Mouse (Mus musculus) MEL (cell line): Measurements from ENCODE around the gene Nxpe5. TPM values are rescaled to one million over a fixed set of nuclear protein-coding genes. Genes with fewer than 3 reads are reported as not detected.

Source experiments
- DNase-seq: peaks from one replicate; pipeline ENCODE4 v3.0.0; 2011; ENCODE audit warnings: low read depth, low spot score
- H3K27ac ChIP-seq: 2 replicates; pipeline ENCODE4 v1.5.1; 2012; ENCODE audit warnings: low read depth, mild to moderate bottlenecking, control low read depth, low read length, moderate library complexity; ENCODE audit not compliant: control insufficient read depth
- H3K27me3 ChIP-seq, 2 experiments: fragments of 150-350 bp in 1 of 2; sonication (generic) in 1 of 2; 2 replicates each; pipeline ENCODE4 v1.6.1; 2012; ENCODE audit warnings: low read length in 2 of 2, mild to moderate bottlenecking in 2 of 2, improper control_type of control experiment in 1 of 2, moderate library complexity in 1 of 2; ENCODE audit not compliant: insufficient read depth in 2 of 2, control insufficient read depth in 1 of 2
- H3K36me3 ChIP-seq, 2 experiments: 2 replicates each; pipeline ENCODE4 v1.6.1; 2012 to 2014; ENCODE audit warnings: low read length in 2 of 2, improper control_type of control experiment in 1 of 2, inconsistent platforms in 1 of 2, mild to moderate bottlenecking in 1 of 2; ENCODE audit not compliant: insufficient read depth in 2 of 2, control insufficient read depth in 1 of 2
- H3K4me1 ChIP-seq, 2 experiments: fragments of 150-350 bp in 1 of 2; sonication (generic) in 1 of 2; 2 replicates each; pipeline ENCODE4 v1.6.1; 2012; ENCODE audit warnings: low read length in 2 of 2, improper control_type of control experiment in 1 of 2, mild to moderate bottlenecking in 1 of 2; ENCODE audit not compliant: insufficient read depth in 2 of 2, control insufficient read depth in 1 of 2
- H3K4me3 ChIP-seq, 2 experiments: fragments of 150-350 bp in 1 of 2; sonication (generic) in 1 of 2; 2 replicates each; pipeline ENCODE4 v1.5.1; 2012; ENCODE audit warnings: low read depth in 2 of 2, low read length in 2 of 2, mild to moderate bottlenecking in 2 of 2, moderate library complexity in 2 of 2, control low read depth in 1 of 2, improper control_type of control experiment in 1 of 2; ENCODE audit not compliant: control insufficient read depth in 1 of 2, insufficient read depth in 1 of 2
- H3K79me2 ChIP-seq: 2 replicates; pipeline ENCODE4 v1.6.1; 2012; ENCODE audit warnings: mild to moderate bottlenecking, low read length, moderate library complexity; ENCODE audit not compliant: control insufficient read depth, poor library complexity, insufficient read depth
- H3K9ac ChIP-seq: 2 replicates; pipeline ENCODE4 v1.6.1; 2012; ENCODE audit warnings: low read depth, mild to moderate bottlenecking, control low read depth, low read length, moderate library complexity; ENCODE audit not compliant: control insufficient read depth, poor library complexity, severe bottlenecking
- H3K9me3 ChIP-seq: fragments of 150-350 bp; sonication (generic); replicated peaks from 2 replicates; pipeline ENCODE4 v1.6.1; 2012; ENCODE audit warnings: mild to moderate bottlenecking, low read length, improper control_type of control experiment, moderate library complexity; ENCODE audit not compliant: insufficient read depth
- BHLHE40 ChIP-seq: IDR thresholded peaks from 2 replicates; pipeline ENCODE4 v1.6.1; 2012; ENCODE audit warnings: low read depth, mild to moderate bottlenecking, inconsistent platforms, low read length, improper control_type of control experiment, borderline replicate concordance
- CTCF ChIP-seq, 3 experiments: IDR thresholded peaks in 2 of 3; conservative IDR thresholded peaks in 1 of 3; 2 replicates each; pipeline ENCODE4 v1.5.1; 2011 to 2012; ENCODE audit warnings: low read length in 3 of 3, low read depth in 2 of 3, mild to moderate bottlenecking in 2 of 3, improper control_type of control experiment in 1 of 3, inconsistent platforms in 1 of 3, mixed read lengths in 1 of 3, moderate library complexity in 1 of 3; ENCODE audit not compliant: control insufficient read depth in 1 of 3, insufficient read depth in 1 of 3, poor library complexity in 1 of 3, severe bottlenecking in 1 of 3
- EP300 ChIP-seq, 2 experiments: IDR thresholded peaks; 2 replicates each; pipeline ENCODE4 v1.6.1; 2011; ENCODE audit warnings: improper control_type of control experiment in 2 of 2, low read length in 2 of 2, low read depth in 1 of 2, mild to moderate bottlenecking in 1 of 2
- ETS1 ChIP-seq: IDR thresholded peaks from 2 replicates; pipeline ENCODE4 v1.6.1; 2012; ENCODE audit warnings: low read depth, mild to moderate bottlenecking, inconsistent platforms, low read length, improper control_type of control experiment, moderate library complexity
- GATA1 ChIP-seq: IDR thresholded peaks from 2 replicates; pipeline ENCODE4 v1.6.1; 2011; ENCODE audit warnings: low read depth, low read length, improper control_type of control experiment
- JUND ChIP-seq: IDR thresholded peaks from 2 replicates; pipeline ENCODE4 v1.6.1; 2011; ENCODE audit warnings: low read depth, mild to moderate bottlenecking, improper control_type of control experiment, low read length
- KAT2A ChIP-seq: conservative IDR thresholded peaks from 2 replicates; pipeline ENCODE4 v1.6.1; 2012; ENCODE audit warnings: low read depth, low read length, improper control_type of control experiment, inconsistent platforms
- MAFK ChIP-seq: IDR thresholded peaks from 2 replicates; pipeline ENCODE4 v1.6.1; 2011; ENCODE audit warnings: low read depth, mild to moderate bottlenecking, low read length, improper control_type of control experiment, borderline replicate concordance
- MAX ChIP-seq: IDR thresholded peaks from 2 replicates; pipeline ENCODE4 v1.6.1; 2011; ENCODE audit warnings: low read length, improper control_type of control experiment
- MXI1 ChIP-seq: IDR thresholded peaks from 2 replicates; pipeline ENCODE4 v1.6.1; 2011; ENCODE audit warnings: mild to moderate bottlenecking, low read depth, low read length, improper control_type of control experiment
- MYB ChIP-seq: IDR thresholded peaks from 2 replicates; pipeline ENCODE4 v1.6.1; 2011; ENCODE audit warnings: mild to moderate bottlenecking, low read depth, low read length, improper control_type of control experiment
- NELFE ChIP-seq: IDR thresholded peaks from 2 replicates; pipeline ENCODE4 v1.6.1; 2011; ENCODE audit warnings: low read depth, low read length, improper control_type of control experiment
- POLR2A ChIP-seq, 2 experiments: IDR thresholded peaks; 2 replicates each; pipeline ENCODE4 v1.6.1; 2011 to 2012; ENCODE audit warnings: low read length in 2 of 2, mild to moderate bottlenecking in 2 of 2, control low read depth in 1 of 2, improper control_type of control experiment in 1 of 2, low read depth in 1 of 2, moderate library complexity in 1 of 2; ENCODE audit not compliant: control insufficient read depth in 1 of 2, insufficient read depth in 1 of 2, poor library complexity in 1 of 2
- POLR2AphosphoS2 ChIP-seq: IDR thresholded peaks from 2 replicates; pipeline ENCODE4 v1.6.1; 2011; ENCODE audit warnings: low read length, improper control_type of control experiment
- POLR2AphosphoS5 ChIP-seq: IDR thresholded peaks from 2 replicates; pipeline ENCODE4 v1.6.1; 2012; ENCODE audit warnings: low read depth, borderline replicate concordance, mild to moderate bottlenecking, inconsistent platforms, low read length, moderate library complexity, mixed read lengths
- RCOR1 ChIP-seq: IDR thresholded peaks from 2 replicates; pipeline ENCODE4 v1.6.1; 2012; ENCODE audit warnings: low read depth, mild to moderate bottlenecking, inconsistent platforms, low read length, improper control_type of control experiment
- SIN3A ChIP-seq: IDR thresholded peaks from 2 replicates; pipeline ENCODE4 v1.6.1; 2012; ENCODE audit warnings: low read length, improper control_type of control experiment, inconsistent platforms
- TAL1 ChIP-seq: IDR thresholded peaks from 2 replicates; pipeline ENCODE4 v1.6.1; 2012; ENCODE audit warnings: mild to moderate bottlenecking, inconsistent platforms, low read length, moderate library complexity, mixed read lengths
- TBP ChIP-seq: IDR thresholded peaks from 2 replicates; pipeline ENCODE4 v1.8.0; 2011; ENCODE audit warnings: low read depth, low read length, improper control_type of control experiment
- UBTF ChIP-seq: IDR thresholded peaks from 2 replicates; pipeline ENCODE4 v1.6.1; 2012; ENCODE audit warnings: low read depth, mild to moderate bottlenecking, inconsistent platforms, low read length, improper control_type of control experiment, moderate library complexity, borderline replicate concordance; ENCODE audit not compliant: insufficient read depth
- USF1 ChIP-seq: IDR thresholded peaks from 2 replicates; pipeline ENCODE4 v1.6.1; 2014; ENCODE audit warnings: low read depth, mild to moderate bottlenecking, inconsistent platforms, low read length, improper control_type of control experiment, moderate library complexity
- USF2 ChIP-seq, 2 experiments: IDR thresholded peaks; 2 replicates each; pipeline ENCODE4 v1.6.1; 2011 to 2012; ENCODE audit warnings: improper control_type of control experiment in 2 of 2, low read length in 2 of 2, borderline replicate concordance in 1 of 2, inconsistent platforms in 1 of 2, low read depth in 1 of 2, mild to moderate bottlenecking in 1 of 2; ENCODE audit not compliant: insufficient read depth in 1 of 2
- ZC3H11A ChIP-seq: IDR thresholded peaks from 2 replicates; pipeline ENCODE4 v1.6.1; 2012; ENCODE audit warnings: low read depth, mild to moderate bottlenecking, inconsistent platforms, low read length, improper control_type of control experiment
- ZMIZ1 ChIP-seq: IDR thresholded peaks from 2 replicates; pipeline ENCODE4 v1.6.1; 2012; ENCODE audit warnings: low read depth, mild to moderate bottlenecking, inconsistent platforms, low read length, improper control_type of control experiment, moderate library complexity
- polyA plus RNA-seq, 2 experiments: library from polyadenylated mRNA; stranded (reverse) in 1 of 2; unstranded in 1 of 2; fragments of >175 nt in 1 of 2; fragments of >200 nt in 1 of 2; gene quantifications; 2 replicates each; pipeline versions ENCODE4 v1.2.1 to v1.2.4; 2012; ENCODE audit warnings: low replicate concordance in 2 of 2, low read depth in 1 of 2; ENCODE audit not compliant: insufficient read length in 2 of 2, insufficient read depth in 1 of 2, missing spikeins in 1 of 2
- total RNA-seq: library from RNA; depleted of rRNA; stranded (reverse); fragments of 300-350 nt; gene quantifications from 2 replicates; pipeline ENCODE4 v1.2.3, GENCODE M21; 2012

Gene Nxpe5
- total and polyA plus RNA-seq, 3 experiments = not detected

DNA sequence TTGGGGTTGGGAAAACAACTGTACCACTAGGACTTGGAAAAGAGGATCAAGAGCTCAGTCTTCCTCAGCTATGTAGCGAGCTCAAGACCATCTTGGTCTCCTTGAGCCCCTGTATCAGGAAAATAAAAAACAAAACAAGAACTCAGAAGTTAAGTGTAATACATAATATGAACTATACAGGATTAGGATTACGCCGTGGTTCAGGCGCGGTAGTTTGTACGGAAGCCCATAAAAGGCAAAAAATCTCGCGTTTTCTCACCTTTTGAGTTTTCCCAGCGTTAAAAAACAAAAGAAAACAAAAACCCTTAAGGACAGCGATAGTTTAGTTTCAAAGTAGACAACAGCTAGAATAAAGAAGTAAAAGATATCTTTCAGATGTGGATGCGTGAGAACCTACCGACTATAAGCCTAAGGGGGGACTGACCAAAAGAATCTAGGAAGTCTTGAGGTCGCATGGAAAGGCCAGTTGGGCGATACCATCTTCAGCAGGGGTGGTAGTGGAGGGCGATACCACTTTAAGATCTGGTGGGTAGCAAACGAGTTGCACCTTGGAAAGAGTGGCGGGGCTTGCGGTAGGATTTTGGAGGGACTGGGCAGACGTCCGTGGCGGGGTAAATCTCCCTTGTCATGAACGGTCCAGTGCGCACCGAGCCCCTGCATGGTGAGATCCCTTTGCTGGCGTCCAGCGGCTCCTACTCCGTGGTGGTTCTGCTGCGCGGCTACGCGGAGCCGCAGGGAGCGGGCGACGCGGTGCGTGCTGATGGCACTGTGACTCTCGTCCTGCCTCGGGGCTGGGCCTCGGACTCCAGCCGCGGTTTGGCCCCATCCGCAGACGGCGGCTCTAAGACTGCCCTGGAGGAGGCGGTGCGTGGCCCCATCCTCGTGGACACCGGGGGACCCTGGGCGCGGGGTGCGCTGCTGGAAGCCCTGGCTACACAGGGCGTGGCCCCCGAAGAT is 31.6 kb upstream of the Nxpe5 start, which contains the start of gene Mblac1 (continued):
- 0 out of 2 replicates have a peak, but pooled peaks have one; percentile 2 for TF ChIP-seq GATA1
- peak; percentile 82 for TF ChIP-seq ZMIZ1
- no peak for TF ChIP-seq TAL1
- TF ChIP-seq POLR2A (IDR thresholded peaks at IDR 0.05; ENCODE audit: control insufficient read depth in 1 of 2, insufficient read depth in 1 of 2, low read depth in 1 of 2, low read length in 2 of 2, poor library complexity in 1 of 2) = peak; percentile 55 to 75; a peak in 3 of 4 replicates
- no peak for TF ChIP-seq RCOR1
- no peak for TF ChIP-seq POLR2AphosphoS5
- TF ChIP-seq, all 39 proteins: peak for 22

- Histone ChIP-seq H3K9ac (peak overlapping the region; percentile 71), H3K79me2 (peaks cover 4% of the 10 kb centered on the region; the same call in 1 of the 2 replicates), H3K4me3 (peak overlapping the region; percentile 65), H3K9me3 (no peaks in the 10 kb centered on the region), H3K4me1 (no peaks in the 10 kb centered on the region; a peak in 1 of 4 replicates), H3K27ac (peak overlapping the region; percentile 78), H3K36me3 (peaks cover 0 to 3% of the 10 kb centered on the region in 2 experiments; a peak in 2 of 4 replicates), H3K27me3 (no peaks in the 10 kb centered on the region)
- TF ChIP-seq EP300 (IDR thresholded peaks at IDR 0.05; ENCODE audit: low read depth in 1 of 2, low read length in 2 of 2) (no peak), KAT2A (no peak), ETS1 (no peak), RCOR1 (no peak), MXI1 (peak; percentile 78), TAL1 (no peak), MYB (no peak), MAX (peak; percentile 80), NELFE (0 out of 2 replicates have a peak, but pooled peaks have one; percentile 9), BHLHE40 (peak; percentile 85), POLR2AphosphoS2 (no peak), ZC3H11A (no peak), POLR2AphosphoS5 (no peak), MAFK (no peak), SIN3A (no peak), JUND (no peak), UBTF (no peak), CTCF (IDR thresholded peaks at IDR 0.05 in 2 of 3, conservative IDR thresholded peaks at IDR 0.05 in 1 of 3; ENCODE audit: control insufficient read depth in 1 of 3, insufficient read depth in 1 of 3, low read depth in 2 of 3, low read length in 3 of 3, poor library complexity in 1 of 3, severe bottlenecking in 1 of 3) (no peak), USF2 (IDR thresholded peaks at IDR 0.05; ENCODE audit: borderline replicate concordance in 1 of 2, insufficient read depth in 1 of 2, low read depth in 1 of 2, low read length in 2 of 2) (no peak; a peak in 1 of 4 replicates), USF1 (peak; percentile 85), TBP (no peak)
- peak; percentile 70 for DNase-seq
These were observed 30.8 kb upstream of the Nxpe5 start for GRCm38 (mm10) chr5:138194755-138195345.
